Mouse (Mus musculus): ENCODE measurements around the gene Heatr9. TPM values are rescaled to one million over a fixed set of nuclear protein-coding genes. Genes with fewer than 3 reads are reported as not detected.

The Heatr9 gene
- polyA plus RNA-seq, 1 experiment from 2014 or later = not detected

DNA sequence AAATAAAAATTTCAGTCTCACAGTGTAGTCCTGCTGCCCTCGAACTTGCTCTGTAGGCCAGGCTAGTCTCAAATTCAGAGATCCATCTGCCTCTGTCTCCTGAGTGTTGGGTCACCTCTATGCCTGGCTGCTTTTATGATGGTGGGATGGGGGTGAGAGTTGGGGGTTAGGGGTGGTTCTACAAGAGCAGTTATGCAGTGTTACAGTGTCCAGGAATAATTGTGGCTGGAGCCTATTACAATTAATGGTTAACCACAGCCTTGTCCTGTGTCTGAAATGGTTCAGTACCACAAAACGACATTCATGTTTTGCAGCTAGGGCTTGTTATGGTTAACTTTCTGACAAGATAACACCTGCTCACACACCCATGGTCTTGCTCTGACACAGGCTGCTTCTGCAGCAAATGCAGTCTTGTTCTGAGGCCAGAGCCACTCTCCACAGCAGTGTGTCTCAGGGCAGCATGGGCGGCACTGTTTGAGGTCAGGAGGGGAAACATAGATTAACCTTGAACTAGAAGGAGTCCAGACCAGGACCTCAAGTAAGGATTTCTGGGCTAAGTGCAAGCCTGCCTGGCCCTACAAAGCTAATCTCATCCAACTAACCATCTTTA lies 16.8 kb upstream of the Heatr9 start:
- no peaks in the 10 kb centered on the region for H3K9me3 ChIP-seq (ENCODE audit: control insufficient read depth, low read depth, low read length)
- peaks cover 10% of the 10 kb centered on the region; the same call in 1 of the 2 replicates for H3K4me1 ChIP-seq (ENCODE audit: control insufficient read depth, insufficient read depth, low read length)
- no peak overlapping the region for H3K4me3 ChIP-seq (ENCODE audit: low read depth, low read length)
- ATAC-seq (ENCODE audit: insufficient number of reproducible peaks, insufficient read depth, low FRiP score, low read depth) = no peak
- no peaks in the 10 kb centered on the region for H3K36me3 ChIP-seq (ENCODE audit: control insufficient read depth, insufficient read depth, low read length)
- 69% methylated on average over 3 of the region's 3 CpGs for WGBS
- no peak overlapping the region for H3K9ac ChIP-seq (replicated peaks; ENCODE audit: low read depth, low read length)
- no peak overlapping the region for H3K4me2 ChIP-seq (replicated peaks; ENCODE audit: low read depth, low read length)
- H3K27me3 ChIP-seq (ENCODE audit: control insufficient read depth, insufficient read depth, low read length) = no peaks in the 10 kb centered on the region
- H3K27ac ChIP-seq (ENCODE audit: low read length) = no peak overlapping the region

- Histone ChIP-seq H3K27ac (ENCODE audit: low read length) (no peak overlapping the region), H3K4me3 (ENCODE audit: low read depth, low read length) (no peak overlapping the region), H3K9me3 (ENCODE audit: control insufficient read depth, low read depth, low read length) (no peaks in the 10 kb centered on the region), H3K27me3 (ENCODE audit: control insufficient read depth, insufficient read depth, low read length) (no peaks in the 10 kb centered on the region), H3K4me1 (ENCODE audit: control insufficient read depth, insufficient read depth, low read length) (peaks cover 10% of the 10 kb centered on the region; the same call in 1 of the 2 replicates), H3K4me2 (replicated peaks; ENCODE audit: low read depth, low read length) (no peak overlapping the region), H3K36me3 (ENCODE audit: control insufficient read depth, insufficient read depth, low read length) (no peaks in the 10 kb centered on the region), H3K9ac (replicated peaks; ENCODE audit: low read depth, low read length) (no peak overlapping the region)
- WGBS = 62% methylated on average over 3 of the region's 3 CpGs
- no peak for ATAC-seq (ENCODE audit: insufficient number of reproducible peaks, insufficient read depth, low FRiP score, low read depth)
Measured at GRCm38 (mm10) chr11:83536831-83537230, 14.9 kb upstream of the Heatr9 start.

DNA sequence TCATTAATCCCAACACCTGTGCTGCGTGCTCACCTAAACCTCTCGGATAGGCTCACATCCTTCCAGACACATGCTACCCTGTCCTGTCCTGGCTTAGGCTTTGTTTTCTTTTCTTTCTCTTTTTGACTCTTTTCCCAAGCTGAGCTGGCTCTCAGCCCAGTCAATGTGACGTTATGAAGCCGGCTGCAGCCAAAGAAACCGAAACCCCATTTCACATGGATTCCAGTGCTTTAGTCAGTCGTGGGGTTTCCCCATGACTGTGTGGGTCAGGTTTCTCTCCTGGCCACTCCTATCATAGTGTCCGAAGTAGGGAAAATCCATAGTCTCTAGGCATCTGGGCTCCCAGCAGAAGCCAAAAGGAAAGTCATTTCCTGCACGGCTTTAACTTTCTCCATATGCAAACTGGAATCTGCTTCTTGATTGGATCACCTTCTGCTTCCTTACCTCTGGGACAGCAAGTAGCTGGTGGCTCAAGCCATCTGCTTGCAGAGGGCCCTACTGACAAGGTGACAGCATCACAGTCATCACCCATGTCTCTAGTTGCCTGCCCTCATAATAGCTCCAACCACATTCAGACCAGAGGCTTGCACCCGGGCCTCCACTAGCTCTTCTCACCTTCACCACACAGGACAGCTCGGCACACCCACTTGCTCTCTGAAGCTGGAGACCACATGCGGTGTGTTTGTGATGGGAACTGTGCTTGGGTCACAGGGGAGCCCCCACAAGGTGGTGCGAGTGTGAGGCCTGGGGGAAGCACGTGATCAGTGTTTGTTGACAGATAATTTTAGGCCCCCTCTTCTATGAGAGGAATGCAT lies 12.8 kb upstream of the Heatr9 start:
- H3K27ac ChIP-seq (ENCODE audit: low read length) = 0 out of 2 replicates have a peak overlapping the region, but pooled peaks have one; percentile 35
- no peaks in the 10 kb centered on the region for H3K36me3 ChIP-seq (ENCODE audit: control insufficient read depth, insufficient read depth, low read length)
- 28% methylated on average over 13 of the region's 13 CpGs for WGBS
- H3K4me2 ChIP-seq (replicated peaks; ENCODE audit: low read depth, low read length) = peak overlapping the region; percentile 7; the same call in 1 of the 2 replicates
- no peaks in the 10 kb centered on the region for H3K9me3 ChIP-seq (ENCODE audit: control insufficient read depth, low read depth, low read length)
- H3K27me3 ChIP-seq (ENCODE audit: control insufficient read depth, insufficient read depth, low read length) = no peaks in the 10 kb centered on the region
- no peak overlapping the region for H3K4me3 ChIP-seq (ENCODE audit: low read depth, low read length)
- H3K9ac ChIP-seq (replicated peaks; ENCODE audit: low read depth, low read length) = no peak overlapping the region
- ATAC-seq (ENCODE audit: insufficient number of reproducible peaks, insufficient read depth, low FRiP score, low read depth) = peak; percentile 71; the same call in 1 of the 2 replicates
- H3K4me1 ChIP-seq (ENCODE audit: control insufficient read depth, insufficient read depth, low read length) = peaks cover 10% of the 10 kb centered on the region; the same call in 1 of the 2 replicates

DNA sequence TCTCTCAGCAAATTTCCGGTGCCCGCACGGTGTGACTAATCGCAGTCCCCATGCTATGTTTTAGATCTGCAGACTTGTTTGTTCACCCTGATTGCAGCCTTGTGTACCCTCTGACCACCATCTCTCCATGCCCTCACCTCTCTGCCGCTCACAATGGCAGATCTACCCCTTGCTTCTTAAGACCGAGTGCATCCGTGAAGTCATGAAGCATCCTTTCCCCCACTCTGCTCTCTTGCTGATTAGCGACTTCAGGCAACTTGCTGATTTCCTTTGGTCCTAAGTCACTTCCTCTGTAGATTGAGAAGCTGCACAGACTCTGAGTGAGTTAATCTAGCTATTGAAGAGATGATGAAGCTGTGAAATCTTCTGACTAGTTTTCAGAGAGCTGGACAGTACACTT lies 12.2 kb upstream of the Heatr9 start:
- H3K36me3 ChIP-seq (ENCODE audit: control insufficient read depth, insufficient read depth, low read length) = no peaks in the 10 kb centered on the region
- 80% methylated on average over 8 of the region's 8 CpGs for WGBS
- no peak overlapping the region for H3K27ac ChIP-seq (ENCODE audit: low read length)
- H3K9ac ChIP-seq (replicated peaks; ENCODE audit: low read depth, low read length) = no peak overlapping the region
- H3K4me3 ChIP-seq (ENCODE audit: low read depth, low read length) = no peak overlapping the region
- ATAC-seq (ENCODE audit: insufficient number of reproducible peaks, insufficient read depth, low FRiP score, low read depth) = no peak
- no peaks in the 10 kb centered on the region for H3K27me3 ChIP-seq (ENCODE audit: control insufficient read depth, insufficient read depth, low read length)
- no peaks in the 10 kb centered on the region for H3K9me3 ChIP-seq (ENCODE audit: control insufficient read depth, low read depth, low read length)
- H3K4me2 ChIP-seq (replicated peaks; ENCODE audit: low read depth, low read length) = peak overlapping the region; percentile 7; the same call in 1 of the 2 replicates
- H3K4me1 ChIP-seq (ENCODE audit: control insufficient read depth, insufficient read depth, low read length) = peaks cover 10% of the 10 kb centered on the region; the same call in 1 of the 2 replicates

- no peak overlapping the region for H3K4me2 ChIP-seq (replicated peaks; ENCODE audit: low read depth, low read length)
- no peak overlapping the region for H3K27ac ChIP-seq (ENCODE audit: low read length)
- H3K4me1 ChIP-seq (ENCODE audit: control insufficient read depth, insufficient read depth, low read length) = peaks cover 10% of the 10 kb centered on the region; the same call in 1 of the 2 replicates
- H3K9me3 ChIP-seq (ENCODE audit: control insufficient read depth, low read depth, low read length) = no peaks in the 10 kb centered on the region
- no peaks in the 10 kb centered on the region for H3K27me3 ChIP-seq (ENCODE audit: control insufficient read depth, insufficient read depth, low read length)
- H3K36me3 ChIP-seq (ENCODE audit: control insufficient read depth, insufficient read depth, low read length) = no peaks in the 10 kb centered on the region
- ATAC-seq (ENCODE audit: insufficient number of reproducible peaks, insufficient read depth, low FRiP score, low read depth) = no peak
- H3K9ac ChIP-seq (replicated peaks; ENCODE audit: low read depth, low read length) = no peak overlapping the region
- WGBS = 91% methylated on average over 1 of the region's 1 CpGs
- H3K4me3 ChIP-seq (ENCODE audit: low read depth, low read length) = no peak overlapping the region
Measured at GRCm38 (mm10) chr11:83533192-83533591, 11.2 kb upstream of the Heatr9 start.

DNA sequence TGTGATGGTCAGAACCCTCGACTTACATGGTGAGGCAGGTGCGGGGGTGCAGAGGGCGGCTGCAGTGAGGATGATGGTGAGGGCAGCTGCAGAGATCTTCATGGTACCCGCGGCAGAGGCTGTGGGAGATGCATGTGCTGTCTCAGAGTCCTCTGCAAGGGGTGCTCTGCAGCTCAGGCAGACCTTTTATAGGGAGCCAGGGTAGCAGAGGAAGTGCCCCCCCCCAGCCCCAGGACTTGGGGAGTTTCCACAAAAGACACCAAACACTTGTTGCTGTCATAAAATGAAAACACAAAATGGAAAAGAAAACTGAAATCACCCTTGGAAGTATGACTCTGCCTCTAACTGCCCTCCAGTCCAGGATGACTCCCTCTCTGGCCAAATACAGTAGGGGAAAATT lies 8.4 kb upstream of the Heatr9 start, which contains the start of gene Ccl5:
Gene Ccl5, minus strand, starts transcription at position 159 of the 400 bp plus-strand sequence.
- no peak within 1 kb of the TSS for H3K4me3 ChIP-seq (ENCODE audit: low read depth, low read length)
- WGBS = 83% methylated on average over 5 of the region's 5 CpGs
- H3K27me3 ChIP-seq (ENCODE audit: control insufficient read depth, insufficient read depth, low read length) = no peaks in the 10 kb centered on the region
- no peaks in the 10 kb centered on the region for H3K9me3 ChIP-seq (ENCODE audit: control insufficient read depth, low read depth, low read length)
- no peak for ATAC-seq (ENCODE audit: insufficient number of reproducible peaks, insufficient read depth, low FRiP score, low read depth)
- H3K4me2 ChIP-seq (replicated peaks; ENCODE audit: low read depth, low read length) = no peak within 1 kb of the TSS
- H3K4me1 ChIP-seq (ENCODE audit: control insufficient read depth, insufficient read depth, low read length) = peaks cover 10% of the 10 kb centered on the region; the same call in 1 of the 2 replicates
- no peak within 1 kb of the TSS for H3K9ac ChIP-seq (replicated peaks; ENCODE audit: low read depth, low read length)
- no peaks in the 10 kb centered on the region for H3K36me3 ChIP-seq (ENCODE audit: control insufficient read depth, insufficient read depth, low read length)
- no peak within 1 kb of the TSS for H3K27ac ChIP-seq (ENCODE audit: low read length)

DNA sequence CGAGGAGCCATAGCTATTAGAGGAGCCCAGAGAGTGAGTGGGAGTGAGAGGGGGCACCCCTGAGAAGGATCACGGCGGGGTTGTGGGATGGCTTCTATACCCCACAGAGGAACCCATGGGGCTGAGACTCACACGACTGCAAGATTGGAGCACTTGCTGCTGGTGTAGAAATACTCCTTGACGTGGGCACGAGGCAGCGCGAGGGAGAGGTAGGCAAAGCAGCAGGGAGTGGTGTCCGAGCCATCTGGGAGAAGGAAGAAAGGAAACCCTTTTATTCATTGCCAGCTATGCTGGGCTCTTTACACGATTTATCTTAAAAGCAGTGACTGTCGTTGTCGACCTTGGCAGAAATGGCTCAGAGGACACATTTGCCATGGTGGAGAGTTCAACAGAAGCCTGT lies 7.0 kb upstream of the Heatr9 start:
- Histone ChIP-seq H3K4me3 (ENCODE audit: low read depth, low read length) (no peak overlapping the region), H3K27me3 (ENCODE audit: control insufficient read depth, insufficient read depth, low read length) (no peaks in the 10 kb centered on the region), H3K27ac (ENCODE audit: low read length) (no peak overlapping the region), H3K4me1 (ENCODE audit: control insufficient read depth, insufficient read depth, low read length) (peaks cover 2% of the 10 kb centered on the region; the same call in 1 of the 2 replicates), H3K36me3 (ENCODE audit: control insufficient read depth, insufficient read depth, low read length) (no peaks in the 10 kb centered on the region), H3K9me3 (ENCODE audit: control insufficient read depth, low read depth, low read length) (no peaks in the 10 kb centered on the region), H3K4me2 (replicated peaks; ENCODE audit: low read depth, low read length) (no peak overlapping the region), H3K9ac (replicated peaks; ENCODE audit: low read depth, low read length) (no peak overlapping the region)
- no peak for ATAC-seq (ENCODE audit: insufficient number of reproducible peaks, insufficient read depth, low FRiP score, low read depth)
- WGBS = 75% methylated on average over 12 of the region's 12 CpGs

GRCm38 (mm10) chr11:83518371-83518770 lies 3.6 kb downstream of the Heatr9 start:
- Histone ChIP-seq H3K36me3 (ENCODE audit: control insufficient read depth, insufficient read depth, low read length) (no peaks in the 10 kb centered on the region), H3K4me2 (replicated peaks; ENCODE audit: low read depth, low read length) (no peak overlapping the region), H3K27ac (ENCODE audit: low read length) (no peak overlapping the region), H3K27me3 (ENCODE audit: control insufficient read depth, insufficient read depth, low read length) (no peaks in the 10 kb centered on the region), H3K4me1 (ENCODE audit: control insufficient read depth, insufficient read depth, low read length) (no peaks in the 10 kb centered on the region), H3K4me3 (ENCODE audit: low read depth, low read length) (no peak overlapping the region), H3K9ac (replicated peaks; ENCODE audit: low read depth, low read length) (no peak overlapping the region), H3K9me3 (ENCODE audit: control insufficient read depth, low read depth, low read length) (no peaks in the 10 kb centered on the region)
- WGBS = 75% methylated on average over 6 of the region's 6 CpGs
- no peak for ATAC-seq (ENCODE audit: insufficient number of reproducible peaks, insufficient read depth, low FRiP score, low read depth)
